In the genomic region with DNA sequence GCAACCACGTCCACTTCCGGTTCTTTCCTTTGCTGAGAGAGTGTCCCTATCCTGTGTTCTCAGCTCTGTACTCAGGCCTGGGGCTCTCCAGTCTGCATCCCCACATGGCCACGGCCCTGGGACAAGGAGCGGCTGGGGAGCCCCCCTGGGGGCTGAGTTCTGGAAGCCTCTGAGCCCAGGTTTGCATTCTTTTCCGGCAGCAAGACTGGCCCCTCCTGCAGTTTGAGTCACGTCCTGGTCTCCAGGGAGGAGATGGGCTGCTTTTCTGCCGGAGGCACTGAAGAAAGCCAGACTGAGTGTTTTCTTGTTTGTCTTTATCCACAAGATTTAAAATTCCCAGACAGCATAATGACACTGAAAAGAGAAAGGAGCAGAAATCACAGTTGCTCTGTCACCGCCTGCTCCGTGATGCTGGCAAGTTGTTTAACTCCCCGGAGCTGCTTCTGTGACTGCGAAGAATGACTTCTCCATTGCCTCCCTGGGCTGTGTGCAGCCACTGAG, we compare ENCODE assay signal across 8 mouse cellular contexts.
DNase-seq lines count a peak whose midpoint lies in the region; ATAC-seq lines count a peak whose summit lies in the region.

No protein-coding gene starts in this region.

- no peaks in the 10 kb centered on the region for H3K36me3 ChIP-seq in embryonic facial prominence, embryonic 14.5 days (ENCODE audit: control insufficient read depth, insufficient read depth, low read length)
- no peaks in the 10 kb centered on the region for H3K36me3 ChIP-seq in heart, embryonic 15.5 days
- H3K36me3 ChIP-seq in midbrain, embryonic 13.5 days, result no peaks in the 10 kb centered on the region
- H3K36me3 ChIP-seq in liver, embryonic 12.5 days, result no peaks in the 10 kb centered on the region

- ATAC-seq in embryonic facial prominence, embryonic 14.5 days (ENCODE audit: low read depth), result 0 out of 2 replicates have a peak, but pooled peaks have one; percentile 19
- no peak for ATAC-seq in heart, embryonic 15.5 days (replicated peaks; ENCODE audit: insufficient number of reproducible peaks, insufficient read depth, low FRiP score, low read depth)
- peak; percentile 34; the same call in 1 of the 2 replicates for ATAC-seq in midbrain, embryonic 13.5 days
- no peak for ATAC-seq in liver, embryonic 12.5 days
- ATAC-seq in erythroid progenitor cell, adult 5-6 weeks (replicated peaks; ENCODE audit: low FRiP score, poor library complexity, severe bottlenecking), result no peak

- H3K27ac ChIP-seq in embryonic facial prominence, embryonic 14.5 days (replicated peaks; ENCODE audit: low read depth, low read length), result peak overlapping the region; percentile 65
- H3K27ac ChIP-seq in heart, embryonic 15.5 days, result peak overlapping the region; percentile 77
- H3K27ac ChIP-seq in midbrain, embryonic 13.5 days, result peak overlapping the region; percentile 51; the same call in 1 of the 2 replicates
- no peak overlapping the region; the same call in 1 of the 2 replicates for H3K27ac ChIP-seq in liver, embryonic 12.5 days

- 12% methylated on average over 11 of the region's 11 CpGs for WGBS in embryonic facial prominence, embryonic 14.5 days
- WGBS in heart, embryonic 15.5 days, result 18% methylated on average over 11 of the region's 11 CpGs
- WGBS in midbrain, embryonic 13.5 days, result 22% methylated on average over 11 of the region's 11 CpGs
- 50% methylated on average over 11 of the region's 11 CpGs for WGBS in liver, embryonic 12.5 days (ENCODE audit: insufficient replicate concordance)

- H3K27me3 ChIP-seq in embryonic facial prominence, embryonic 14.5 days (replicated peaks; ENCODE audit: control insufficient read depth, insufficient read depth, low read length), result no peaks in the 10 kb centered on the region
- H3K27me3 ChIP-seq in heart, embryonic 15.5 days, result no peaks in the 10 kb centered on the region
- H3K27me3 ChIP-seq in midbrain, embryonic 13.5 days, result 0 out of 2 replicates have a peak, but pooled peaks cover 8% of the 10 kb centered on the region
- 0 out of 2 replicates have a peak, but pooled peaks cover 4% of the 10 kb centered on the region for H3K27me3 ChIP-seq in liver, embryonic 12.5 days (replicated peaks)

- peaks cover 28% of the 10 kb centered on the region for H3K4me1 ChIP-seq in embryonic facial prominence, embryonic 14.5 days (ENCODE audit: control insufficient read depth, insufficient read depth, low read length)
- H3K4me1 ChIP-seq in heart, embryonic 15.5 days (replicated peaks), result peaks cover 52% of the 10 kb centered on the region
- H3K4me1 ChIP-seq in midbrain, embryonic 13.5 days (replicated peaks), result peaks cover 39% of the 10 kb centered on the region
- peaks cover 7% of the 10 kb centered on the region for H3K4me1 ChIP-seq in liver, embryonic 12.5 days

- peak; percentile 16 to 24 for DNase-seq in left cerebral cortex, postnatal 25 days (ENCODE audit: low spot score in 2 of 2)
- no peak for DNase-seq in left cerebral cortex, postnatal 14 days (ENCODE audit: low spot score in 2 of 2)
- DNase-seq in embryonic facial prominence, embryonic 14.5 days (ENCODE audit: low spot score), result peak; percentile 70
- no peak for DNase-seq in thymus, postnatal 4 days

- H3K4me2 ChIP-seq in embryonic facial prominence, embryonic 14.5 days (ENCODE audit: low read depth, low read length), result peak overlapping the region; percentile 41
- H3K4me2 ChIP-seq in heart, embryonic 15.5 days, result peak overlapping the region; percentile 49
- H3K4me2 ChIP-seq in midbrain, embryonic 13.5 days (replicated peaks), result peak overlapping the region; percentile 20
- H3K4me2 ChIP-seq in liver, embryonic 12.5 days, result no peak overlapping the region

- peak overlapping the region; percentile 46 for H3K9ac ChIP-seq in embryonic facial prominence, embryonic 14.5 days (ENCODE audit: low read depth, low read length)
- peak overlapping the region; percentile 24; the same call in 1 of the 2 replicates for H3K9ac ChIP-seq in heart, embryonic 15.5 days
- no peak overlapping the region for H3K9ac ChIP-seq in midbrain, embryonic 13.5 days (replicated peaks)
- H3K9ac ChIP-seq in liver, embryonic 12.5 days, result no peak overlapping the region

- peak overlapping the region; percentile 8; the same call in 1 of the 2 replicates for H3K4me3 ChIP-seq in embryonic facial prominence, embryonic 14.5 days (ENCODE audit: low read depth, low read length)
- H3K4me3 ChIP-seq in heart, embryonic 15.5 days, result no peak overlapping the region
- 0 out of 2 replicates have a peak overlapping the region, but pooled peaks have one; percentile 8 for H3K4me3 ChIP-seq in midbrain, embryonic 13.5 days (replicated peaks)
- no peak overlapping the region for H3K4me3 ChIP-seq in liver, embryonic 12.5 days

- H3K9me3 ChIP-seq in embryonic facial prominence, embryonic 14.5 days (ENCODE audit: control insufficient read depth, low read length), result no peaks in the 10 kb centered on the region
- no peaks in the 10 kb centered on the region for H3K9me3 ChIP-seq in heart, embryonic 15.5 days (replicated peaks)
- no peaks in the 10 kb centered on the region for H3K9me3 ChIP-seq in midbrain, embryonic 13.5 days
- H3K9me3 ChIP-seq in liver, embryonic 12.5 days (replicated peaks), result no peaks in the 10 kb centered on the region

- intact Hi-C loops in left cerebral cortex, postnatal 25 days (cut with DNase I), result no loop called here
- intact Hi-C loops in left cerebral cortex, postnatal 14 days (cut with DNase I), result no loop called here

Comparison
In these comparisons a context has a peak if more than half of its experiments do, and no peak if none do; other contexts are left out.
1. DNase-seq: peak in left cerebral cortex, postnatal 25 days (2 of 2) and embryonic facial prominence, embryonic 14.5 days (single experiment); none in left cerebral cortex, postnatal 14 days (0 of 2) and thymus, postnatal 4 days (single experiment).
2. ATAC-seq: peak in embryonic facial prominence, embryonic 14.5 days (single experiment) and midbrain, embryonic 13.5 days (single experiment); none in heart, embryonic 15.5 days (single experiment), liver, embryonic 12.5 days (single experiment) and erythroid progenitor cell, adult 5-6 weeks (single experiment).
3. H3K4me3 ChIP-seq: peak in embryonic facial prominence, embryonic 14.5 days (single experiment) and midbrain, embryonic 13.5 days (single experiment); none in heart, embryonic 15.5 days (single experiment) and liver, embryonic 12.5 days (single experiment).
4. H3K9ac ChIP-seq: peak in embryonic facial prominence, embryonic 14.5 days (single experiment) and heart, embryonic 15.5 days (single experiment); none in midbrain, embryonic 13.5 days (single experiment) and liver, embryonic 12.5 days (single experiment).